Mouse (Mus musculus) CH12.LX (cell line): Measurements from ENCODE around the gene Shank1.

Experiments
- CHD2 ChIP-seq: IDR thresholded peaks from 2 replicates; pipeline ENCODE4 v1.6.1; 2011; ENCODE audit warnings: low read length, improper control_type of control experiment
- MAX ChIP-seq: IDR thresholded peaks from 2 replicates; pipeline ENCODE4 v1.6.1; 2011; ENCODE audit warnings: low read length, improper control_type of control experiment
- POLR2AphosphoS2 ChIP-seq: IDR thresholded peaks from 2 replicates; pipeline ENCODE4 v1.6.1; 2011; ENCODE audit warnings: low read depth, low read length, improper control_type of control experiment

DNA sequence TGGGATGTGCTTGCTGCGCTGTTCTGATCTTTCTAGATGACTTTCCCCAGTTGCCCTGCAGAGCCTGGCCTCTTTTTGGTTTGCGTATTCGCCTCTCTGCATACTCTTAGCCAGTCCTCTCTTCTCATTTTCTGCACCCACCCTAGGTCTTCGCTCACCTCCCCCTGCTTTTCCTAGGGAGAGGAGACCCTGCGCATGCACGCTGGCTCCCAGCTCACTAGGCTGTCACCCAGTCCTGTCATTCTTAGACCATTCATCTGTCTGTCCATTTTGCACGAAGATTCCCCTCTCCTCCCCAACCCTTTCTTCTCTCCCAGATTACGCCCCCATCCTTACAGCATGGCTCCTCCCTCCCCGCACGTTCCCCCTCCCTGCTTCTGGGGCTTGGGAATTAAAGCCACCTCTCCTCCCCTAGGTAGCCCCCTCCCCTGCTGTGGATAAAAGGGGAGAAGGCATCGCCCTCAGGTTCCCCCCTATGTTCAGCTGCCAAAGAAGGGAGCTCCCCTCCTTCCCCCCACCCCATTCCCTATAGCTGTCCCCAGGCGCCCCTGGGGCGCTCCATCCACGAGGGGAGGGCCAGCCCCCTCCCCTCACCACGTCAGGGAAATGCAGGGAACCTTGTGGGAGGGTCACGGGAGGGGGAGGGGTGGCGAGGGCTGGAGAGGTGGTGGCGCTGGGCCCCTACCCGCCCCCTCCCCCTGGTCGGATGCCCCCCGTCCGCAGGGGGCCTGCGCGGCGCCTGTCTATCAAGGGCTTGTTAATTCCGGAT, 49.0 kb downstream of the Shank1 start:
- TF ChIP-seq MAX (no peak), CHD2 (no peak), POLR2AphosphoS2 (no peak)
